Mouse (Mus musculus) megakaryocyte progenitor cell, adult 5-6 weeks (primary cell): ENCODE measurements around the gene Ddah2. TPM values are rescaled to one million over a fixed set of nuclear protein-coding genes. Genes with fewer than 3 reads are reported as not detected.

ENCODE experiments used
- ATAC-seq: replicated peaks from 2 replicates; pipeline ENCODE4 v1.8.0; 2016; ENCODE audit warnings: mild to moderate bottlenecking, moderate TSS enrichment, inconsistent platforms; ENCODE audit not compliant: poor library complexity
- total RNA-seq, 2 experiments: library from RNA; stranded (forward) in 1 of 2; stranded (reverse) in 1 of 2; fragments of 157-497, 149-512 nt in 1 of 2; fragments of 200-1000 nt in 1 of 2; gene quantifications; 2 replicates each; pipeline versions ENCODE4 v1.2.3 to v1.2.4; 2015 to 2017

Ddah2 gene
- total RNA-seq, 2 experiments from 2014 or later: 2.6 to 3.5 TPM

GRCm38 (mm10) chr17:35049561-35050016 is 9.2 kb upstream of the Ddah2 start, which contains the start of gene Clic1:
Gene Clic1 (plus strand): TSS chr17:35049966.
- ATAC-seq: peak; percentile 18

GRCm38 (mm10) chr17:35050126-35050750 is 8.6 kb upstream of the Ddah2 start:
- peak; percentile 20 for ATAC-seq

GRCm38 (mm10) chr17:35051156-35052086 is 7.4 kb upstream of the Ddah2 start:
- ATAC-seq: peak; percentile 66

- ATAC-seq: no peak
Measured at GRCm38 (mm10) chr17:35052271-35052798, 6.5 kb upstream of the Ddah2 start.

GRCm38 (mm10) chr17:35055691-35056495 is 2.9 kb upstream of the Ddah2 start:
- ATAC-seq: no peak

GRCm38 (mm10) chr17:35057090-35057489 is 1.7 kb upstream of the Ddah2 start:
- ATAC-seq: peak; percentile 48

- no peak for ATAC-seq
Measured at GRCm38 (mm10) chr17:35058316-35058715, 519 bp upstream of the Ddah2 start.

GRCm38 (mm10) chr17:35060071-35060470 is 1.2 kb downstream of the Ddah2 start:
- no peak for ATAC-seq

GRCm38 (mm10) chr17:35060737-35061297 is 2.0 kb downstream of the Ddah2 start:
- 0 out of 2 replicates have a peak, but pooled peaks have one; percentile 15 for ATAC-seq

GRCm38 (mm10) chr17:35061299-35061698 is 2.5 kb downstream of the Ddah2 start:
- ATAC-seq: no peak

- ATAC-seq: no peak
Measured at GRCm38 (mm10) chr17:35063466-35063865, 4.6 kb downstream of the Ddah2 start.

- ATAC-seq: no peak
Measured at GRCm38 (mm10) chr17:35064378-35064877, 5.6 kb downstream of the Ddah2 start.

GRCm38 (mm10) chr17:35064951-35065947 is 6.4 kb downstream of the Ddah2 start, which contains the start of gene Ly6g6c:
Gene Ly6g6c (plus strand): TSS chr17:35065388.
- ATAC-seq: peak; percentile 45

GRCm38 (mm10) chr17:35066084-35066483 is 7.2 kb downstream of the Ddah2 start, which contains the start of gene Mpig6b:
Gene Mpig6b (minus strand): TSS chr17:35066184.
- ATAC-seq: no peak

- ATAC-seq: no peak
Measured at GRCm38 (mm10) chr17:35068213-35068914, 9.5 kb downstream of the Ddah2 start.

GRCm38 (mm10) chr17:35070556-35071229 is 11.9 kb downstream of the Ddah2 start:
- no peak for ATAC-seq

GRCm38 (mm10) chr17:35071454-35071853 is 12.6 kb downstream of the Ddah2 start:
- no peak for ATAC-seq

- ATAC-seq: peak; percentile 42
Measured at GRCm38 (mm10) chr17:35074097-35074496, 15.3 kb downstream of the Ddah2 start.
